Mouse (Mus musculus) liver, embryonic 14.5 days (tissue): ENCODE measurements around the gene Mfsd1.

Experiments used
- CTCF ChIP-seq: IDR thresholded peaks from 2 replicates; pipeline ENCODE4 v1.5.1; 2016; ENCODE audit warnings: antibody characterized with exemption, low read depth, control low read depth
- EP300 ChIP-seq: IDR thresholded peaks from 2 replicates; pipeline ENCODE4 v1.6.1; 2016; ENCODE audit warnings: antibody characterized with exemption, low read depth

GRCm38 (mm10) chr3:67568015-67568618 lies 14.4 kb upstream of the Mfsd1 start:
- TF ChIP-seq CTCF (peak; percentile 90), EP300 (no peak)
